Mouse (Mus musculus): Measurements from ENCODE around the gene Ccsap. TPM values are rescaled to one million over a fixed set of nuclear protein-coding genes. Genes with fewer than 3 reads are reported as not detected.

The Ccsap gene
- polyA plus RNA-seq, 1 experiment: 0.99 TPM

Other genes starting within 250 kb of the Ccsap start
- gene Rhou, start 206.3 kb downstream of the Ccsap start, polyA plus RNA-seq (2012; rRNA removed): 21.8 and 42.4 TPM in 2 replicates
- gene Rab4a, start 54.2 kb downstream of the Ccsap start, polyA plus RNA-seq (2012; rRNA removed): 67.2 and 71.0 TPM in 2 replicates
- 4.9 and 32.6 TPM in 2 replicates for gene Acta1, start 34.5 kb upstream of the Ccsap start, polyA plus RNA-seq (2012; rRNA removed)
- 12.5 and 14.4 TPM in 2 replicates for gene Nup133, start 89.1 kb upstream of the Ccsap start, polyA plus RNA-seq (2012; rRNA removed)
- gene Abcb10, start 122.9 kb upstream of the Ccsap start, polyA plus RNA-seq (2012; rRNA removed): 12.7 and 23.2 TPM in 2 replicates
- 32.4 and 40.4 TPM in 2 replicates for gene Taf5l, start 161.2 kb upstream of the Ccsap start, polyA plus RNA-seq (2012; rRNA removed)
- gene Urb2, start 161.3 kb upstream of the Ccsap start, polyA plus RNA-seq (2012; rRNA removed): 4.0 and 6.6 TPM in 2 replicates